Mouse (Mus musculus) adrenal gland, postnatal 4 days (tissue): ENCODE measurements around the gene Slc26a1. TPM values are rescaled to one million over a fixed set of nuclear protein-coding genes. Genes with fewer than 3 reads are reported as not detected.

Experiments
- DNase-seq, 2 experiments: peaks; one replicate each; pipeline ENCODE4 v3.0.0; 2021 to 2022; ENCODE audit warnings: low spot score in 2 of 2, mixed read lengths in 2 of 2
- long read RNA-seq, 2 experiments: library from polyadenylated mRNA; stranded (forward); transcript quantifications; one replicate each; pipeline ENCODE4 v2.0.0; 2021
- total RNA-seq, 2 experiments: library from RNA; stranded (reverse); gene quantifications; 2 replicates each; pipeline ENCODE4 v1.2.3; 2021

Slc26a1 gene
- total RNA-seq: 1 to 10 TPM; 3.2 to 8.1 TPM
- long read RNA-seq, experiment 1, partial matches to known transcripts: 0 of 4 reads
- long read RNA-seq, experiment 1, other reads (novel, unspliced or antisense): 2 of 4 reads
- long read RNA-seq, experiment 2, partial matches to known transcripts: 1 of 1 reads
- long read RNA-seq, experiment 2, other reads (novel, unspliced or antisense): 0 of 1 reads

DNA sequence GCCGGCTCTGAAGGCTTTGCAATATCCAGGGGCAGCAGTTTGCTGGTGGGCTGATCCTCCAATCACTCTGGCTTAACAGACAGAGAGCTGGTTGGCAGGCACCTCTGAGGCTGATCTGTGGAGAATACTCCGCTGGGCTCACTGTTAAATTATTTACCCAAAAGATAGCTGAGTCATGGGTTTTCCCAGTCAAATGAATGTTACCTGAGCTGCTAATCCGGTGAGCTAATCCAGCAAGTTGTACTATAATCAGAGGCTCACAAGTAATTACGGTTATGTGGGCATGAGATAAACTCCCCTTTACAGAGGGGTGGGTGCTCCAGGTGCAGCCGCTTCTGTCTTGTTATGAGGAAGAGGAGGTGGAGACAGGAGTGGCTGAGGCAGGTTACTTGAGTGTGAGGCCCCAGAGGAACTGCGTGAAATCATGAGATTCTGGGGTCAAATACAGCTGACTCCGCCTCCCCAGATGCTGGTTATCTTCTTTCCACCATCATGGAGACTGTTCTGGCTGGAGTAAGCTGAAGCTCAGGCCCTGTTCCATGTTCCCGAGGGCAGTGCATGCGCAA, at the start of gene Slc26a1:
Gene Slc26a1 (minus strand): TSS at position 319 of the 566 bp plus-strand sequence.
- DNase-seq: no peak

DNA sequence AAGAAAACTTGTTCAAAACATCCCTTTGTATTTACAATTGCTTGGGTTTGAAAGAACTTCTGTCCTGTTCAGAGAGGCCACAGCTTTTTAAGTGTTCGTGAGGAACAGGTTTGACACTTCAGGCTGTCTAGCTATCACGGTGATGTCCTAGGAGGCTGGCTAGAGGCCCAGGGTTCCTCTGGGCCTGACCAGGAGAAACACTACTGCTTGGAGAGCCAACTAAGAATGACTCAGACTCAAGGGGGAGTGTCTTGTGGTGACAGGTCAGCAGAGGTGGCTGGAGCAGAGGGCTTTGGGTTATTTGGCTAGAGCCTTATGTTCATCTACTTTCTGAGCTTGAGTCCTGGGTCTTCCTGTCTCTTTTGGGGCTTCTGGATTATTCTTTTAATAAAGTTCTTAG, 48.6 kb upstream of the Slc26a1 start:
- DNase-seq: no peak

DNA sequence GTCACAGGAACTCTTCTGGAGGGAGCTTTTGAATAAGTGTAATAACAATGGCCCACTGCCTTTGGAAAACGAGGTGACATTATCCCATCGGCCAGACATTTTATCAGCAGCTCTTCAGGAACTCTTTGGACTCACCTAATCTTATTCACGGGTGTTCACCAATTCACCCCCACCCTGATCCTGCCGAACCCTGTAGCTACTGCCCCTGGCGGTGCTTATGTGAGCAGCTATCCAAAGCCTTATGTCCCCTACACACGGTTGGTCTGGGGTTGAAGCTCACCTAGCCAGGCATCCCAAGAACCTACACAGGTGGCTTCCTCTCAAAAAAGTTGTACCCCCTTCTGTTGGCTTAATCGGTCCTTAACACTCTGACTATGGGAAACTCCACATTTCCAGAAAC, 44.4 kb upstream of the Slc26a1 start:
- DNase-seq: no peak

DNA sequence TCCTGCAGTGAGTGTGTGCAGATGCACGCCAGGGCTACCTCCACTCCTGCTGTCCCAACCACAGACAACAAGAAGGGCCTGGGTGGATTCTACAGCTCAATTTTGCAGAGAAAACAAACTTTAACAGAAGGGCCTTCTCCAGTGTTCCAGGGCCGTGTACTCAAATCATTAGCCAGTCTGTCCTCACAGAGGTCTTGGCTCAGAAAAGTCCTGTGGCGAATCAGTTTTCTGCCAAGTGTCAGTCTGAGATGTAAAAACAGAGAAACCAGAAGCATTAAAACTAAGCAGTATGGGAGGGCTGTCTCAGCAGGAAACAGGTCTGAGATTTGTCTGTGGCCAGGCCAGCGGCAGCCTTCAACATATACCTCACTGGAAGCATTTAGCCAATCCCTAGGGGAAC, 42.7 kb upstream of the Slc26a1 start:
- DNase-seq: no peak

DNA sequence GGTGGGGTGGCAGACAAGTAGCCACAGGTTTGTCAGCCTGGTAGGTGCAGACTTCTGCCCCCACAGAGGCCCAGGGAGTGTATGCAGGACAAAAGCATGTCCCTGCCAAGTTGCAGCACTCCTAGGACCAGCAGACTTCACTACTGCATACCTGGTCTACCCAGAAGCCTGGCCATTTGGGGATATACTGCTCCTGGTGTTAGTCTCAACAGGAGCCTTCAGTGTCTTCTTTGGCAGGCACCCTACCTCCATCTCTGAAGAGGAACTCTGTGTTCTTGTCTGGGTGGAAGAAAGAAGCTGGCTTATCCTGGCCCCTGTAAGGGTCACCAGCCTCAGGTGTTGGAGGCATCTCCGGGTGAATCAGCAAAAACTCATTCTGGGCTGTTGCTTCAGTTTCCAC, 40.6 kb upstream of the Slc26a1 start:
- DNase-seq: no peak

DNA sequence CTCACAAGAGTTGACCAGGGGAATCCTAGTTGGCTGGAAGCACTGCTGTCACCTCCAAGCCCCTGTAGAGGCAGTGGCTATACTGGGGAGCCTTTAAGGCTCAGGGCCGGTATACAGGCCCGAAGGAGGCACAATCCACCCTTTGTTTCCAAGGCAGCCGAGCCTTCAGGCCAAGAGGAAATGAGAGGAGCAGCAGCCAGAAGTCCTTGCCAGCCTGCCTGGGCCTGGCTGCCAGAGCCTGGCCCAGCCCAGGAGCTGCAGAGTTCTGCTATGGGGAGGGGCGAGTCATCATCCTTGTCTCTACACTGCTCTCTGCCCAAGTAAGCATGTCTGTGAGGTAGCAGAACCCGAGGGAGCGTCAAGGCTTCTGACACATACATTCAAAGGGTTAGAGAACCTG, 38.8 kb upstream of the Slc26a1 start:
- DNase-seq: no peak

DNA sequence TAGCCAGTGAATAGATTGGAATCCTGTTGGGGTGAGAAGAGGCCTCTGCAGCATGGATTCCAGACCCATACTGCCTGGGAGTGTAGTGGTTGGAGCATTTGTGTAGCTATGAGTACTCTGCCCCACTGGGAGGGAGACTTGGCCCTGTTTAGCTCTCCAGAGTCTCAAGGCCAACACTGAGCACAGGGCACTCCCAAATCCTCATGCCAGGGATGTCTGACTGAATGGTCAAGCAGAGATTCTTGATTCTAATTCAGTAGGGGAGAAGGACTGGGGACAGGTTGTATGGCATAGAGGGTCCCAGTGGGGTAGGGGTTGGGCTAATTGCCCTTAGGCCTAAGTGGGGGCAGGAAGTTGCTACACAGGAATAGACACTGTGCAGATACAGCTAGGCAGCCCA, 38.3 kb upstream of the Slc26a1 start:
- DNase-seq: no peak

DNA sequence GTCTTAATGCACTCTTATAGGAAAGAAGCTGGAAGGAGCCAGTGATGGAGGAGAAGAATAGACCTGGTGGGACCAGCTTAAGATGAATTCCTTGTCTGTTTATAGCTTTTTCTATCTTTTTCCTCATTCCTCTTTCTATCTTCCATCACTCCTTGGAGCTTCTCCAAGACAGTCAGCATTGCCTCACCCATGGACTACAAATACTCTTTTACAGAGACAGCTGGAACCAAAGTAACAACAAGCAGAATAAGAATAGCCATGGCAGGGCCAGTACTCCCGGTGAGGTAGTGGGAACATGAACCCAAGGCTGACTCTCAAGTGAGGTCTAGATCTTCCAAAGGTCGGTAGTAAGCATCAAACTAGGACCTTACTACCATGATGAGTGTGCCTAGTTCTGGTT, 37.7 kb upstream of the Slc26a1 start:
- no peak for DNase-seq

DNA sequence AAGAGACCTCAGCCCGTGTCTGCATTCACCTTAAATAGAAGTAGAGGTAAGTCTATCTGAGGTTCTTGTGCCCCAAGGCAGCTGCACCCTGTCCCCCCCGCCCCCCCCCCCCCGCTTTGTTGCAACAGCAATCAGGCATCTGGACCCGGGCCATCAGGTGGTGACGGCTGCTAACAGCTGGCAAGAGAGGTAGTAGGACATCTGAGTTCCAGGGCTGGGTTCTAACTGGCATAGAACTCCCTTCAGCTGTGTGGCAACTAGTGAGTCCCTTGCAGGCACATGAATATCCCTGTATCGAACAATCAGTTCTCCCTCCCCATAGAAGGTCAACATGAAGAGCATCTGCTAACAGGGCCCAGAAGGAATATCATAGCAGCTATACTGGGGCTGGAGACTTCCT, 36.6 kb upstream of the Slc26a1 start:
- no peak for DNase-seq

DNA sequence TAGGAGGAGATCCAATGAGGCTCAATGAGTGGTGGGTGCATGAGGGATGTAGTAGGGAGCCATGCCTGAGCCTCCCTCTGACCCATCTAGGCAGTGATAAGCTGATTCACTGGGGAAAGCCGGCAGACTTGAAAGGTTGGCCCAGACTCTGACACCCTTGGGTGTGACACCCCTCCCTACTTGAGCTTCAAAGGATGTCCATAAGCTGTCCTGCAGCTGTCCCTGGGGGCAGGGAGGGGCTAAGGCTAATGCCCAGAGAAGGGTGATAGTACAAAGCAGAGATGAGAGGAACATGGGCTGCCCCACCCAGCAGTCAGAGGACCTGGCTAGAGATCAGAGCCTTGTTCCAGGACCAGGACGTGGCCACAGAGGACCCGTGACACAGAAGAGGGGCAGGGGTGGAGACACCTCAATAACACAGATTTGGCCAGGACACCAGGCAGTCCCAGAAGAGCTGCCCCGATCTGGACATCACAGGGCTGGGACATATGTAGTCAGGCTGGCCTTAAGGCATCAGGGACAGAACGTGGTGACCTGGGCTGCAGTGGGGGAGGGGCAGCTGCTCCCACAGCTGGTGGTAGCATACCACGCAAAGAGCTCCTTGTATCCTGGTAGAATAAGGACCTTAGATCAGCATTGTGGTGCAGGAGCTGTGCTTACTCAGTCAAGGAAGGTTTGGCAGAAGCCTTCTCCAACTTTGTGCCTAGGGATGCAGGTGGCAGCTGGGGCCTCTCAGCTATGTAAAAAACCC, 33.8 kb upstream of the Slc26a1 start:
- no peak for DNase-seq

DNA sequence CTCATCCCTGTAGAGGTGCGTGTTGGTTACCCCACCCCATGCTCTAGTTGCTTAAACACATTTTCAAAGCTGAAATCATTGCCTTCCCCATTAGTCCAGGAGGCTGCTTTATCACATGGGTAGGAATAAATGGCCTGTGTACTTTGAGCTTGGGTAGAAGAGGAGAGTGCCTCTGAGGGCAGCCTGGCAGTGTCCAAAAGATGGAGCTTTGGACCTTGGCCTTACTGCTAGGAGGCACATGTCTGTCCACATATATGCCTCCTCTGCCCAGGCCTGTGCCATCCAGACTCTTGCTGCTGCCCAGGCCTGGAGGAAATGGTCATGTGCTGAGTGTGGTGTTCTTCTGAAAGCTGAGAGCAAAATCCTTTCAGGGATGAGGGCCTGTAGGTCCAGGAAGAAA, 33.0 kb upstream of the Slc26a1 start:
- DNase-seq: no peak

DNA sequence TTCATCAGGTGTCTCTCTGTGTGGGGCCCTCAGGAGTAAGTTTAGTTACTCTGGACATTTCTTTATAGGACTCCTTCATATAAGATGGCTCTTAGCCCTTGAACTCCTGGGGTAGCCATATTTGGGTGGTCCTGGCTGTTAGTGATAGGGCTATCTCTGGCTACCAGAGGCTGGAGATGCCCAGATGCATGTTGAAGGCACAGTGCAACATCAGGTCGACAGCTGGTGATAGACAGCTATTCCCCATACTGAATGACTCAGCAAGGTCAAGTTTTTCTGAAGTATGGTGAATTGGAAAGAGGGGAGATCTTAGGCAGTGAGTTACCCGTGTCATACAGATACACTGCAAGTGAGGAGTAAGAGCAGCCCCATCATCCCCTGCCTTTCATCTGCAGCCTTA, 32.4 kb upstream of the Slc26a1 start:
- DNase-seq: no peak

DNA sequence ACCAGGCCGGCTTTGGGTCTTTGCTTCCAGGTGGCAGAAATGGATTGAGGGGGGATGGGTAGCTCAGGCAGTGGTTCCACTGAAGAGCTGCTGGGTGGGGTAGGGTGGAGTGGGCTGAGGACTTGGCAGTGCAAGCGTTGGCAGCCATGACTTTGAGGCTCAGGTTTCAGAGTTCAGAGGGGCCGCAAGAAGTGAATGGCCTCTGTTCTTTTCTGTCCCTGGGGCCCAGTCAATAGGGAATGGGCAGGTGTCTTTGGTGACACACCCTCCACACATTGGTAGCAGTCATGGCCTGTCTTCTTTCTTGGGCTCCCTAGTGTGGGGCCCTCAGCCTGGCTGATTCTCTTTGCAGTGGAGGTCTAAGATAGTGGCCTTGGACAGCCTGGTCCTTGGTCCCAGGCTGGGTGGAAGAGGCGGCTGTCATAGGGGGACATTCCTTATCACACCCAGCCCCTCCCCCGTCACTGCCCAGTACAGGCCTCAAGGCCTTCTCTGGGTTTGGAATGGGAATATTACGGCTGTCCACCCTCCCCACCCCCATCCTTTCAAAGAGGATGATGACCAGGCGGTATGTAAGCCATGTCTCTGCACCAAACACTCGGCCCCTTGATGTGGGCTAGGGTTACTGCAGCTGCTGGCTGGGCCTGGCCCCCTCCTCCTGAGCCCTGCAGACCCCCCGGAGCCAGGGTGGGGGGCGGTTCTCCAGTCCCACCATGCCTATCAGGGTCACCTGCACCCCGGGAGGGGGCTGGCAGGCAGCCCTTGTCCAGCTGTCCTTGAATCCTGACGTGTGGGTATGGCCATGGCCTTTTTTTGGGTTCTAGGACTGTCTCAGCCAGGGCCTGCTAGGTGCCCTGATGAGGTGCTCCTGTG, 28.6 kb upstream of the Slc26a1 start:
- no peak for DNase-seq

DNA sequence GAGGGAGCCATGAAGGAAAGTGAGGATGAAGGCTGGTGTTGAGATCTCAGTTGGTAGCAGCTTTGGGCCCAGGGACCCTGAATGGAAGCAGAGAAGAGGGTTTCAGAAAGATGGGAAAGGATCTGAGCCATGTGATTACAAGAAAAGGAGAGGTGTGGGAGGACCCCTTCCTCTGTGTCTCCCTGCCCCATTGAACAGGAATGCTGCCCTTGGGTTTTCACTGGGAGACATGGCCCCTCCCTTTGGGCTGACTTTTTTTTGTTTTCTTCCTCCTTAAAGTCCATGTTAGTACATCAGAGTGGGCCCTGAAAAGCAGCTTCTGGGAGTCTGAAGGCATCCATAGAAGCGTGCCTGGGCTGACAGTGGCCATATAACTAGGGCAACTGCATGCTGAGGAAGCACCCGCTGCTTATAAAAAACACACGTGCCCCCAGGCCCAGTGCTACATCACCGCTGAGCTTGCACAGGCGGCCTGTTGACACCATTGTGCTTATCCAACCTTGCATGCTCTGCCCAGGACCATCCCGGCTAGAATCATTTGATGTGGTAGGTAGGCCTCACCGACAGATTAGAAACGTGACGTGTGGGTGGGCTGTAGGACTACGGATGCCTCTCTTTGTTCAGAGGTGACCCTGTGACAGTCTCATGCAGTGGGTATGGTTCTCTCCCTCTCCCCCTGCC, 26.1 kb upstream of the Slc26a1 start:
- DNase-seq: no peak

DNA sequence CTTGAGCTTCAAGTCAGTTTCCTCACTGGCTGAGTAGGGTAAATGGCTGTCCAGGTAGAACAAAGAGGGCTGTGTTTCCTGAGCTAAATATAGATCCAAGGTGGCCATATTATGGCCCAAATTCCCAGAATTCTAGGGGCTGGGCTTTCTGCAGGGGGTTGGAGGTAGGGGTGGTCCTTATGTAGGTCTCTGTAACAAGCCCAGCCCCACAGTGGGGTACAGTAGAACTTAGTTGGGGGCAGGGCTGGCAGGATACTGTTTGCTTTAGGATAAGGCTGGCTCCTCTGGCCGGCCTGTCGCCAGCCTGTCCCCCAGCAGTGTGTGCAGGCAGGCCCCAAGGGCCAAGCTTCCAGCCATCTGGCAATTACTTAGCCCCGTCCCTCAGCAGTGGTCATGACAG, 25.0 kb upstream of the Slc26a1 start:
- no peak for DNase-seq

DNA sequence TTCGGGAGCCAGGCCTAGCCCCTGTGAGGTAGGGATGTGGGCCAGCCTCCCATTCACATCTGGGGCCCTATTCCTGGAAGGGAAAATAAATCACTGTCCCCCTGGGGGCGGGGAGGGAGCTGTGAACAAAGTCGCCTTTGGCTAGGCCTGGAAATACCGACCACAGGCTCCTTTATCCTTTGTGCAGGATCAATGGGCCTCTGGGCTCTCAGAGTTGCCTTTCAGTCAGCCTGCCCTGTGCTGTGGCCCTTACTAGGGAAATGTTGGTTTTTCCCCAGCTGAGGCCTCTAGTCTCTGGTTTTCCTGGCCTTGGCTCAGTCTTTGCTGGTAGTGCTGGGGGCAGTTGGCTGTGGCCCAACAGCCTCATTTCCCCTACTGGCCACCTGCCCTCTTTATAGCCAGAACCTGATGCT, 22.0 kb upstream of the Slc26a1 start:
- DNase-seq: no peak

DNA sequence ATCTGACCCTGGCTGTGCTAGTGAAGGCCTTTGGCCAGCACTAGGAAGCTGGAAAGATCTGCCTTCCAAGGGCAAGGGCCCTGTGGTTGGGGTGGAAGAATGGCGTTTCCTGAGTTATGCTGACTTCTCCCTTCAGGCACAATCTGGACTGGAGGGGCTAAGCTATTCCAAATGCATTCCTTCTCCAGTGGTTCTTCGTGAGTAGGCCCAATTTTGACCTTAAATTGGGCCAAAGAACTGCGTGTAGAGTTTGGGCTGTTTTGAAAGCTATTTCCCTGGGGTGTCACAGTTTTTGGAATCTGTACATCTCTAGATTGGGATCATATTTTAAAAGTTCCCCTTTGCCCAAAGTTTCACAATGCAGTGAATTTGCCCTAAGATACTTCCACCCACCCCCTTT, 21.2 kb upstream of the Slc26a1 start:
- no peak for DNase-seq

DNA sequence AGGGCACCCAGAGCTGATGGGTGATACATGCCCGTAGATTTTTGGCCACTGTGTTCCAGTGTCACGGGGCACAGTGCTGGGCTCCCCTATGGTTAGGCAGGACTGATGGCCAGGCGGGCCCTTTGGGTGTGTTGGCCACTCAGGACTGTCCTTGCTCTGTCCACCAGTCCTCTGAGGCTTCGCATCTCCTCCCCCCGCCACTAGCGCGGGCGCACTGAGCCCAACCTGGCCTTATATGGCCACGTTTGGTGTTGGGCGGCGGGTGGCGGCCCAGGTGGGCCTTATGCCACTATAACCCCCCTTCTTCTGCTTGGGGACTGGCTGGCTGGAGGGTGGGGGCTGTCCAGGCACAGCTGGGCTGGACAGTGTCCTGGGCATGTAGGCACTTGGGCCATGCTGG, 20.5 kb upstream of the Slc26a1 start:
- no peak for DNase-seq

DNA sequence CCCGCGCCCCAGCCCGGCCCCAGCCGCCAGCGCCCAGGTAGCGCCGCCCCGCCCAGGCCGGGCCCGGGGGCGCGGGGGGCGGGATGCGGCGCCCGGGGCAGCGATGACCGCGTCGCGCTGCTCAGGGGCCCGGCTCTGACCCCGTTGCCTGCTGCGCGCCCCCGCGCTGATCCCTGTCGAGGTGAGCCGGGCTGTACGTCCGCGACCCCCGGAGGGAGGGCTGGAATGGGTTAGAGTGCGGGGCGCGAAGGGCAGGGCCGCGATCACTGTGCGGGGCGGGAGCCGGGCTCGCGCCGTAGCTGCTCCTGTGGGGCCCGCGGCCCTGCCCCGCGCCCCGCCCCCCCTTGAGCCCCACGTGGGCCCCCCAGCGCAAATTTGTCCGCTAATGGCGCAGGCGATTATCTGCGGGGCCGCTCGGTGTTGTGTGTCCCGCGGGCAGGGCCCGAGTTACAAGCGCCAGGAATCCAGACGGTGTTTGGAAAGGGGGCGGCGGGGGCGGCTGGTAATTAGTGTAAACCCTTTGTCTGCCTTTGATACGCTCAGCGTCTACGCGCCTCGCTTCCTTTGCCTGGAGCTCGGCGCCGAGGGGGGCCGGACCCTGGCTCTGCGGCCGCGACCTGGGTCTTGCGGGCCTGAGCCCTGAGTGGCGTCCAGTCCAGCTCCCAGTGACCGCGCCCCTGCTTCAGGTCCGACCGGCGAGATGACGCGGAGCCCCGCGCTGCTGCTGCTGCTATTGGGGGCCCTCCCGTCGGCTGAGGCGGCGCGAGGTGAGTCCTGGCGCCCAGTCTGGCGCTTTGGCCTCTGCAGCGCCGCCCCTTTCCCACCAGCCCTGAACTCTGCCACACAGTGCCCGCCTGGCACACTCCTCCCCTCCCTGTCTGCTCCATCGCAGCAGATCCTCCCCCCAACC, 19.2 kb upstream of the Slc26a1 start:
- no peak for DNase-seq

DNA sequence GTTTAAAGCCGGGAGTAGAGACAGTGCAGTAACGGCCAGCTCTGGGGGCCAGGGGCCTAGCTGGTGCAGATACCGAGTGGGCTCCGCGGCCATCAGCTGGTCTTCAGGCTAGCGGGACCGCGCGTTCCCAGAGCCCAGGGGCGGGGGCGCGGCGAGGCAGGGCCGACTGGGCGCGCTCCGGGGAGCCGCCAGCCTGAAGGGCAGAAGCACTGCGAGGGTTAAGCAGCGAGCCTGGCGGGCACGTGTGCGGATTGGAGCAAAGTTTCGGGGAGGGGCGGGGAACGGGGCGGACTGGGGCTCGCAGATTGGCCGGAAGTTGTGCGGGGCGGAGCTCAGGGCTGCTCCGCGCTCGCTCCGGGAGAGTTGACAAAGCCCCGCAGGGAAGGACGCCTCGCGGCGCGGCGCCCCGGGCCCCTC, 18.5 kb upstream of the Slc26a1 start:
- peak; percentile 65 to 77 for DNase-seq
